Mouse (Mus musculus) E14TG2a.4 (cell line): ENCODE measurements around the gene Acox1.

Experiments used
- CTCF ChIP-seq: conservative IDR thresholded peaks from 2 replicates; pipeline ENCODE4 v1.5.1; 2014; ENCODE audit warnings: low read length
- NANOG ChIP-seq: IDR thresholded peaks from 2 replicates; pipeline ENCODE4 v1.6.1; 2014; ENCODE audit warnings: borderline replicate concordance, low read length, mixed read lengths

- TF ChIP-seq CTCF (no peak), NANOG (no peak)
These were observed 9.8 kb upstream of the Acox1 start for GRCm38 (mm10) chr11:116208660-116209059.
